Mouse (Mus musculus) heart, embryonic 13.5 days (tissue): ENCODE results near the gene Scarf1. TPM values are rescaled to one million over a fixed set of nuclear protein-coding genes. Genes with fewer than 3 reads are reported as not detected.
A peak's percentile ranks its signal among the peaks of the same experiment; 100 is the strongest.

Experiments used
- ATAC-seq: fragments of 200-750 bp; cut with Nextera tagmentation; 2 replicates; pipeline ENCODE4 v1.8.0; 2017; ENCODE audit warnings: moderate TSS enrichment; ENCODE audit not compliant: insufficient number of reproducible peaks, low FRiP score, low TSS enrichment; ENCODE audit errors: extremely low read depth
- H3K27ac ChIP-seq: fragments of 300-500 bp; sonication (generic); replicated peaks from 2 replicates; pipeline ENCODE4 v1.5.1; 2015; ENCODE audit warnings: moderate library complexity, mild to moderate bottlenecking, inconsistent platforms
- H3K27me3 ChIP-seq: fragments of 300-500 bp; sonication (generic); replicated peaks from 2 replicates; pipeline ENCODE4 v1.6.1; 2015; ENCODE audit warnings: mild to moderate bottlenecking, inconsistent platforms
- H3K36me3 ChIP-seq: fragments of 300-500 bp; sonication (generic); 2 replicates; pipeline ENCODE4 v1.6.1; 2015; ENCODE audit warnings: mild to moderate bottlenecking, inconsistent platforms
- H3K4me1 ChIP-seq: fragments of 300-500 bp; sonication (generic); 2 replicates; pipeline ENCODE4 v1.6.1; 2015; ENCODE audit warnings: inconsistent platforms
- H3K4me2 ChIP-seq: fragments of 300-500 bp; sonication (generic); 2 replicates; pipeline ENCODE4 v1.6.1; 2015; ENCODE audit warnings: inconsistent platforms, mild to moderate bottlenecking, moderate library complexity
- H3K4me3 ChIP-seq: fragments of 300-500 bp; sonication (generic); 2 replicates; pipeline ENCODE4 v1.5.1; 2015; ENCODE audit warnings: moderate library complexity, mild to moderate bottlenecking, inconsistent platforms
- H3K9ac ChIP-seq: fragments of 300-500 bp; sonication (generic); 2 replicates; pipeline ENCODE4 v1.6.1; 2015; ENCODE audit warnings: inconsistent platforms, mild to moderate bottlenecking, moderate library complexity
- H3K9me3 ChIP-seq: fragments of 300-500 bp; sonication (generic); 2 replicates; pipeline ENCODE4 v1.6.1; 2016; ENCODE audit warnings: inconsistent platforms
- WGBS: fragments of 180-500 bp; shearing (Covaris S2); methylation state at CpG from one replicate; pipeline ENCODE4 v1.1.7; 2015; ENCODE audit warnings: mixed read lengths; 5-methylcytosine and 5-hydroxymethylcytosine counted together
- polyA plus RNA-seq: library from polyadenylated mRNA; unstranded; fragments of >200 nt; fragmentation: Nextera tagmentation; extraction: Ambion mirVana; gene quantifications from 2 replicates; pipeline ENCODE4 v1.2.1, GENCODE M21; 2015

Scarf1 gene
- polyA plus RNA-seq = 12.9 and 13.2 TPM in 2 replicates

DNA sequence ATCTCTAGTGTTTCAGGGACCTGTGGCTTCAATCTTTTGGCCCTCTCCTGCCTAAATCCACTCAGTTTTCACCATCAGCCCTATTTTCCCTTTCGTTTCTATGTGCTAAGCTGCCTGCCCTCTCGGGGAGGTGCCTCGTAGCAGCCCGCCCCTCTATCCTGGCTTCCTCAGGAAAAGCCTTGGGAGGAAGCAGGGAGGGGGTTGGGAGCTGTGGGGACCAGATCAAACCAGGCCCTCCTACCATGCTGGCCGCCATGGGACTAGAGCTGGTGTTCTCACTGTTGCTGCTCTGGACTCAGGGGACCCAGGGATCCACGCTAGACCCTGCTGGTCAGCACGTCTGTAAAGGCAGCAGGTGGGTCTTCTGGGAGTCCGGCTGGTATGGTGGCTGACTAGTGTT, at the start of gene Scarf1:
Scarf1 (plus strand) TSS at position 205 of the 400 bp plus-strand sequence.
- peaks cover 21% of the 10 kb centered on the region for H3K36me3 ChIP-seq
- 48% methylated on average over 8 of the region's 8 CpGs for WGBS
- H3K9me3 ChIP-seq = no peaks in the 10 kb centered on the region
- H3K4me2 ChIP-seq = peak within 1 kb of the TSS; percentile 64
- peaks cover 27% of the 10 kb centered on the region for H3K4me1 ChIP-seq
- peak within 1 kb of the TSS; percentile 73 for H3K9ac ChIP-seq
- no peaks in the 10 kb centered on the region for H3K27me3 ChIP-seq
- peak within 1 kb of the TSS; percentile 43 for H3K4me3 ChIP-seq
- H3K27ac ChIP-seq = peak within 1 kb of the TSS; percentile 51
- ATAC-seq = no peak

DNA sequence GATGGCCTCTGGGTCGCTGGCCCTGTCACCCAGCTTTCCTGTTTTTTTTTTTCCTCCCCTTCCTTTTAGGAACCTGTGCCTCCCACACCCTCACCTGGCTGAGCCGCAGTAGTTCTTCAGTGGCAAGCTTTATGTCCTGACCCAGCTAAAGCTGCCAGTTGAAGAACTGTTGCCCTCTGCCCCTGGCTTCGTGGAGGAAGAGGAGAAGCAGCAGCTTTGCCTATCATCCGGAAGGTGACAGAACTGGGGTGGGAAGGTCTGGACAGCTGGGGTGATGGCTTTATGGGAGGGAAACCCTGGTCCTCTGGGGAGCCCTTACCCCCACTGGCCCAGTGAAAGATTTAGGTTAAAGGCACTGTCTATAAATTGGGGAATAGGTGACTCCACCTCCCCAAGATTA, 49.7 kb upstream of the Scarf1 start:
- H3K9ac ChIP-seq = peak overlapping the region; percentile 96

GRCm38 (mm10) chr11:75464417-75464816, 48.9 kb upstream of the Scarf1 start:
- Histone ChIP-seq H3K27me3 (no peaks in the 10 kb centered on the region), H3K4me1 (peaks cover 48% of the 10 kb centered on the region), H3K4me3 (peak overlapping the region; percentile 17), H3K9me3 (peaks cover 4% of the 10 kb centered on the region; the same call in 1 of the 2 replicates), H3K36me3 (peaks cover 33% of the 10 kb centered on the region), H3K9ac (no peak overlapping the region), H3K27ac (no peak overlapping the region), H3K4me2 (peak overlapping the region; percentile 13; the same call in 1 of the 2 replicates)
- 88% methylated on average over 6 of the region's 6 CpGs for WGBS
- no peak for ATAC-seq

More for the DNA sequence above, 49.7 kb upstream of the Scarf1 start:
- Histone ChIP-seq H3K4me1 (peaks cover 56% of the 10 kb centered on the region), H3K9me3 (peaks cover 4% of the 10 kb centered on the region; the same call in 1 of the 2 replicates), H3K27ac (peak overlapping the region; percentile 99), H3K4me3 (peak overlapping the region; percentile 85), H3K27me3 (no peaks in the 10 kb centered on the region), H3K4me2 (peak overlapping the region; percentile 93), H3K36me3 (peaks cover 33% of the 10 kb centered on the region)
- WGBS = 75% methylated on average over 4 of the region's 4 CpGs
- no peak for ATAC-seq

DNA sequence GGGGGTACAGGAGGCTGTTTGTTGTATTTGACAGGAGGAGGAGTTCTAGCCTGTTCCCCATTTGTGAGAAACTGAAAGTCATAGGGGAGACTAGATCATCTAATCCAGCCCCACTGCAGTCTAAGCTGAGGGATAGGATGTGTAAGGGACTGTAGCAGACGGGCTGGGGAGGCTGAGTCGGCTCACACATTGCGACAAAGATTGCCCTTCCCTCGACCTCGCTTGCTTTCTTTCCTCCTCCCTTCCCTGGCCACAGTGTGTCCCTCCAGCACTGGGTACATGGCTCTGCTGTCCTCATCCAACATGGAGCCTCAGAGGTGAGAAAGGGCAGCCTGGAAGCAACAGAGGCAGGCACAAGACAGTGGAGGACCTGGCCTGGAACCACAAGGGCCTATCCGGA, 48.3 kb upstream of the Scarf1 start:
- H3K4me2 ChIP-seq = peak overlapping the region; percentile 13; the same call in 1 of the 2 replicates
- peaks cover 42% of the 10 kb centered on the region for H3K4me1 ChIP-seq
- WGBS = 90% methylated on average over 6 of the region's 6 CpGs
- peaks cover 33% of the 10 kb centered on the region for H3K36me3 ChIP-seq
- no peak overlapping the region for H3K4me3 ChIP-seq
- H3K9me3 ChIP-seq = peaks cover 4% of the 10 kb centered on the region; the same call in 1 of the 2 replicates
- no peak for ATAC-seq
- no peaks in the 10 kb centered on the region for H3K27me3 ChIP-seq
- no peak overlapping the region for H3K9ac ChIP-seq
- H3K27ac ChIP-seq = no peak overlapping the region

DNA sequence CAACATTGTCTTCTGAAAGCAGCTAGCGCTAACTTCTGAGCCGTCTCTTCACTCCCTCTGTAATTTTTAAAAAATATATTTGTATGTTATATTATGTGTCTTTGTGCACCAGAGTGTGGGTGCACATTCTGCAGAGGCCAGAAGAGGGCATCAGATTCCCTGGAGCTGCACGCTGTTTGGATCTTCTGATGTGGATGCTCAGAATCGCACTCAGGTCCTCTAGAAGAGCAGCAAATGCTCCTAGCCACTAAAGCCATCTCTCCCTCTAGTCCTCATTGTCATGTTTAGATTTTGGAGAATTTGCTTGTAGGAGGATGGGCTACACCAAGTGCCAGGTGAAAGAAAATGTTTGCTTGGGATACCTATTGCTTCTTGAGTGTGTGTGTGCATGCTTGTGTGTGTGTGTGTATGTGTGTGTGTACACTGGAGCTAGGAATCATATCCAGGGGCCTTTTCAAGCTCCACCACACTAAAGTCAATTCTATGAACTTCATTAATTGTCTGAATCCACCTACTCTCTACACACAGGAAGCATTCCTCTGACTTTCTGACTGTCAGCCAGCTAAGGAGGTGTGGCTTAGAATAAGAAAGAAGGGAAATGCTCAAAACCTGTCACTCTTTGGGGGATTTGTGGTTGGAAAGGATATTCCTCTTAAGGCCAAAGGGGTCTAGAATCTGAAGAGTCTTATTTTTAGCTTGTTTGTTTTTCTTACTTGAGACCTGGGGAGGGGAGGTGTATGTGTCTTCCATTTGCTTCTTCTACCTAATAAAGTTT, 46.4 kb upstream of the Scarf1 start:
- Histone ChIP-seq H3K27me3 (no peaks in the 10 kb centered on the region), H3K27ac (peak overlapping the region; percentile 65), H3K4me3 (no peak overlapping the region), H3K9ac (no peak overlapping the region), H3K4me1 (peaks cover 39% of the 10 kb centered on the region), H3K4me2 (peak overlapping the region; percentile 95), H3K9me3 (peaks cover 4% of the 10 kb centered on the region; the same call in 1 of the 2 replicates), H3K36me3 (peaks cover 33% of the 10 kb centered on the region)
- no peak for ATAC-seq
- 96% methylated on average over 4 of the region's 4 CpGs for WGBS

- peak; percentile 55 for ATAC-seq
- 13% methylated on average over 19 of the region's 19 CpGs for WGBS
- H3K4me1 ChIP-seq = peaks cover 34% of the 10 kb centered on the region
- peak overlapping the region; percentile 65 for H3K27ac ChIP-seq
- H3K9me3 ChIP-seq = peaks cover 4% of the 10 kb centered on the region; the same call in 1 of the 2 replicates
- no peaks in the 10 kb centered on the region for H3K27me3 ChIP-seq
- H3K36me3 ChIP-seq = peaks cover 33% of the 10 kb centered on the region
- H3K4me2 ChIP-seq = peak overlapping the region; percentile 95
- peak overlapping the region; percentile 87 for H3K9ac ChIP-seq
- H3K4me3 ChIP-seq = peak overlapping the region; percentile 63
Measured at GRCm38 (mm10) chr11:75467512-75468215, 45.7 kb upstream of the Scarf1 start.

GRCm38 (mm10) chr11:75468410-75468809, 44.9 kb upstream of the Scarf1 start:
- WGBS = 60% methylated on average over 7 of the region's 7 CpGs
- no peak overlapping the region for H3K27ac ChIP-seq
- H3K4me1 ChIP-seq = peaks cover 26% of the 10 kb centered on the region

GRCm38 (mm10) chr11:75469261-75469660, 44.1 kb upstream of the Scarf1 start:
- Histone ChIP-seq H3K36me3 (peaks cover 24% of the 10 kb centered on the region), H3K4me2 (no peak overlapping the region), H3K4me3 (no peak overlapping the region), H3K4me1 (peaks cover 21% of the 10 kb centered on the region), H3K27me3 (no peaks in the 10 kb centered on the region), H3K9ac (no peak overlapping the region), H3K27ac (no peak overlapping the region), H3K9me3 (peaks cover 4% of the 10 kb centered on the region; the same call in 1 of the 2 replicates)
- ATAC-seq = no peak
- 88% methylated on average over 4 of the region's 4 CpGs for WGBS

More at GRCm38 (mm10) chr11:75468410-75468809, 44.9 kb upstream of the Scarf1 start:
- peak overlapping the region; percentile 95 for H3K4me2 ChIP-seq
- no peaks in the 10 kb centered on the region for H3K27me3 ChIP-seq
- peaks cover 4% of the 10 kb centered on the region; the same call in 1 of the 2 replicates for H3K9me3 ChIP-seq
- peak overlapping the region; percentile 63 for H3K4me3 ChIP-seq
- peak overlapping the region; percentile 87 for H3K9ac ChIP-seq
- ATAC-seq = no peak
- H3K36me3 ChIP-seq = peaks cover 32% of the 10 kb centered on the region

- ATAC-seq = no peak
- Histone ChIP-seq H3K9ac (no peak overlapping the region), H3K9me3 (peaks cover 4% of the 10 kb centered on the region; the same call in 1 of the 2 replicates), H3K27ac (0 out of 2 replicates have a peak overlapping the region, but pooled peaks have one; percentile 10), H3K4me2 (no peak overlapping the region), H3K36me3 (peaks cover 10% of the 10 kb centered on the region), H3K4me3 (no peak overlapping the region), H3K27me3 (no peaks in the 10 kb centered on the region), H3K4me1 (peaks cover 17% of the 10 kb centered on the region)
- 75% methylated on average over 3 of the region's 3 CpGs for WGBS
Measured at GRCm38 (mm10) chr11:75470675-75471074, 42.7 kb upstream of the Scarf1 start.

GRCm38 (mm10) chr11:75472469-75473081, 40.8 kb upstream of the Scarf1 start:
- Histone ChIP-seq H3K9me3 (no peaks in the 10 kb centered on the region), H3K27ac (no peak overlapping the region), H3K9ac (no peak overlapping the region), H3K4me1 (peaks cover 9% of the 10 kb centered on the region), H3K4me2 (no peak overlapping the region), H3K36me3 (no peaks in the 10 kb centered on the region), H3K27me3 (no peaks in the 10 kb centered on the region), H3K4me3 (no peak overlapping the region)
- ATAC-seq = no peak
- 70% methylated on average over 11 of the region's 11 CpGs for WGBS

DNA sequence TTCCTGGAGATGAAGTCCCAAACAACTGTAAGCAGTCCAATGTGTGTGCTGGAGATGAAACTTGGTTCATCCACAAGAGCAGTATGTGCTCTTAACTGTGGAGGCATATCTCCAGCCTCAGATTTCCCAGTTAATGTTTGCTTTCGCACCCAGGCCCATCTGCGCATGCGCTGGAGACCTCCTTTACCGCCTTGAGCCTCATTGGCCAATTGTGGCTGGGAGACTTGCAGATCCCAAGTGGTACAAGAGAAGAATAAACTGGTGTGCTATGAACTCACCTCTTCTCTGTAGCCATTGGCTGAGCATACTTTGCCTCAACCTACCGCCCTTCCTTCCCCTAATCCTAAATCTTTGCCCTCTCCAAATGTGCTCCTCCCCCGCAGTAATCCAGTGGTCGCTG, 40.0 kb upstream of the Scarf1 start:
- ATAC-seq = no peak
- Histone ChIP-seq H3K27me3 (no peaks in the 10 kb centered on the region), H3K4me3 (no peak overlapping the region), H3K9ac (no peak overlapping the region), H3K4me1 (peaks cover 2% of the 10 kb centered on the region), H3K9me3 (no peaks in the 10 kb centered on the region), H3K4me2 (no peak overlapping the region), H3K27ac (no peak overlapping the region), H3K36me3 (no peaks in the 10 kb centered on the region)
- 57% methylated on average over 7 of the region's 7 CpGs for WGBS
